Mouse (Mus musculus): ENCODE data around the gene Akt3.

- TF ChIP-seq FLI1 (IDR thresholded peaks at IDR 0.05; ENCODE audit: low read length) (no peak), GATA1 (IDR thresholded peaks at IDR 0.05; ENCODE audit: borderline replicate concordance, low read length) (no peak)
These were observed 597 bp downstream of the Akt3 start for GRCm38 (mm10) chr1:177257178-177258033.
